Mouse (Mus musculus): Measurements from ENCODE around the gene Dcaf6. TPM values are rescaled to one million over a fixed set of nuclear protein-coding genes. Genes with fewer than 3 reads are reported as not detected.

The Dcaf6 gene
- polyA plus RNA-seq, 1 experiment: 24.1 TPM

DNA sequence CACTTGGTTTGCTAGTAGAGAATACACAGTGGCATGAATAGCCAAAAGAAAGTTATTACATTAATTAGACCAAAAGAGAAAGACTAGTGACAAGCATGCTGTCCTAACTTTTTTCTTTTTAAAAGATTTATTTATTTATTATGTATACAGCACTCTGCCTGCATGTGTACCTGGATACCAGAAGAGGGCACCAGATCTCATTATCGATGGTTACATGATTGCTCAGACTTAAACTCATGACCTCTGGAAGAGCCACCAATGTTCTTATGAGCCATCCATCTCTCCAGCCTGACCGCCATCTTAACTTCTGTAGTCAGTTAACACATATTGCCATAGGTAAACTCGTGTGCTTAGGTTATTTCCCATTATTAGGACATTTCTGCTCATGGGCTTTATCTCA, 95.2 kb downstream of the Dcaf6 start:
- Histone ChIP-seq H3K79me2 (ENCODE audit: control insufficient read depth, insufficient read depth) (no peaks in the 10 kb centered on the region), H3K36me3 (ENCODE audit: control insufficient read depth, insufficient read depth) (peaks cover 3% of the 10 kb centered on the region), H3K4me3 (no peak overlapping the region), H3ac (ENCODE audit: control insufficient read depth, insufficient read length) (no peak overlapping the region), H3K27me3 (ENCODE audit: control insufficient read depth, insufficient read depth, insufficient read length) (no peaks in the 10 kb centered on the region), H3K4me2 (ENCODE audit: low read depth) (no peak overlapping the region)
- TF ChIP-seq MAX (IDR thresholded peaks at IDR 0.05; ENCODE audit: low read depth): no peak

DNA sequence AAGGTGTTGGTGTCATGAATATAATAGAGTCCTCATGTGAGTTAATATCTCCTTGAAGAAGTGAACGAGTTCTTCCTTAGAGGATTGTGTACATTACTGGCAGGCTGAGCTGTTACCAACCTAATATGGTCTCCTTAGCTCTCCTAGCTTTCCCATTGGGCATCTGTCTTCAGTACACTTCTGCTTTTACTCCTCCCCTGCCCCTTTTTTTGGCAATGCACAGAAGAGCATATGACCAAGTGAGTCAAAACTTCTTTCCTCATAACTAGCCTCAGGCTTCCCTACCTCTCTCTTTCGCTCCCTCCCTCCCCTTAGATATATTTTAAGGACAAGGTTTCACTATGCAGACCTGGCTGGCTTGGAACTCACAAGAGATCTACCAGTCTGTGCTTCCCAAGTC, 97.0 kb downstream of the Dcaf6 start:
- Histone ChIP-seq H3K27me3 (ENCODE audit: control insufficient read depth, insufficient read depth, insufficient read length) (no peaks in the 10 kb centered on the region), H3K4me3 (no peak overlapping the region), H3K36me3 (ENCODE audit: control insufficient read depth, insufficient read depth) (peaks cover 3% of the 10 kb centered on the region), H3K79me2 (ENCODE audit: control insufficient read depth, insufficient read depth) (no peaks in the 10 kb centered on the region), H3K4me2 (ENCODE audit: low read depth) (no peak overlapping the region), H3ac (ENCODE audit: control insufficient read depth, insufficient read length) (no peak overlapping the region)
- TF ChIP-seq TCF3 (IDR thresholded peaks at IDR 0.05; ENCODE audit: insufficient read length, low read depth): no peak
- TF ChIP-seq CEBPB (IDR thresholded peaks at IDR 0.05; ENCODE audit: insufficient read depth, poor library complexity, severe bottlenecking): no peak
- TF ChIP-seq MAX (IDR thresholded peaks at IDR 0.05; ENCODE audit: low read depth): no peak
- TF ChIP-seq POLR2AphosphoS2 (IDR thresholded peaks at IDR 0.05; ENCODE audit: insufficient read length, low read depth): no peak
- TF ChIP-seq SRF (IDR thresholded peaks at IDR 0.05; ENCODE audit: control insufficient read depth, insufficient read length, low read depth): no peak
- no peak for TF ChIP-seq MYOG (IDR thresholded peaks at IDR 0.05; ENCODE audit: control insufficient read depth in 1 of 3, insufficient read depth in 1 of 3, insufficient read length in 2 of 3, low read depth in 2 of 3)
- no peak for TF ChIP-seq USF1 (IDR thresholded peaks at IDR 0.05; ENCODE audit: low read depth)
- no peak for TF ChIP-seq E2F4 (IDR thresholded peaks at IDR 0.05; ENCODE audit: insufficient read depth)

DNA sequence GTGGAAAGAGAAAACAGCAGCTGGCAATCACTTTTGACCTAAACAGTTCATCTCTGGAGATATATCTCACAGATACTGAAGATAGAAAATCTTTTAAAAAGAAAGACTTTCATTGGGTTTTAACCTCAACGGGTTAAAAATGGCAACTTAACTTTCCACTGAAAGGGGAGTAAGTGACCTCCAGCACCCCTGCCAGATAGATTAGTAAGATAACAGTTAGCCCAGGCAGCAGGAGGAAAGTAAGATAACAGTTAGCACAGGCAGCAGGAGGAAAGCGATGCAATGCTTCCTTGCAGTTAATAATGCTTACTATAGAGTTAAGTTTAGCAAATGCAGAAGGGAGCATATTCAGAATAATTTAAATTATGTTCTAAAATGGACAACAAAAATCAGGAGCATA, 103.9 kb downstream of the Dcaf6 start:
- Histone ChIP-seq H3ac (ENCODE audit: control insufficient read depth, insufficient read length) (no peak overlapping the region), H3K36me3 (ENCODE audit: control insufficient read depth, insufficient read depth) (no peaks in the 10 kb centered on the region), H3K79me2 (ENCODE audit: control insufficient read depth, insufficient read depth) (no peaks in the 10 kb centered on the region), H3K4me3 (no peak overlapping the region), H3K4me2 (ENCODE audit: low read depth) (no peak overlapping the region), H3K27me3 (ENCODE audit: control insufficient read depth, insufficient read depth, insufficient read length) (no peaks in the 10 kb centered on the region)
- TF ChIP-seq TCF12 (IDR thresholded peaks at IDR 0.05; ENCODE audit: insufficient read depth, poor library complexity, severe bottlenecking) (no peak), CEBPB (IDR thresholded peaks at IDR 0.05; ENCODE audit: insufficient read depth, poor library complexity, severe bottlenecking) (no peak), POLR2A (IDR thresholded peaks at IDR 0.05; ENCODE audit: insufficient read length, low read depth) (no peak), E2F4 (IDR thresholded peaks at IDR 0.05; ENCODE audit: insufficient read depth) (no peak), MYOG (IDR thresholded peaks at IDR 0.05; ENCODE audit: control insufficient read depth in 1 of 3, insufficient read depth in 1 of 3, insufficient read length in 2 of 3, low read depth in 2 of 3) (no peak), POLR2AphosphoS2 (IDR thresholded peaks at IDR 0.05; ENCODE audit: insufficient read length, low read depth) (no peak), TCF3 (IDR thresholded peaks at IDR 0.05; ENCODE audit: insufficient read length, low read depth) (no peak), MYOD1 (IDR thresholded peaks at IDR 0.05; ENCODE audit: control insufficient read depth in 1 of 3, insufficient read length in 2 of 3, low read depth in 2 of 3) (no peak), REST (IDR thresholded peaks at IDR 0.05; ENCODE audit: insufficient read depth, insufficient read length) (no peak), SRF (IDR thresholded peaks at IDR 0.05; ENCODE audit: control insufficient read depth, insufficient read length, low read depth) (no peak), USF1 (IDR thresholded peaks at IDR 0.05; ENCODE audit: low read depth) (no peak), MAX (IDR thresholded peaks at IDR 0.05; ENCODE audit: low read depth) (no peak)

DNA sequence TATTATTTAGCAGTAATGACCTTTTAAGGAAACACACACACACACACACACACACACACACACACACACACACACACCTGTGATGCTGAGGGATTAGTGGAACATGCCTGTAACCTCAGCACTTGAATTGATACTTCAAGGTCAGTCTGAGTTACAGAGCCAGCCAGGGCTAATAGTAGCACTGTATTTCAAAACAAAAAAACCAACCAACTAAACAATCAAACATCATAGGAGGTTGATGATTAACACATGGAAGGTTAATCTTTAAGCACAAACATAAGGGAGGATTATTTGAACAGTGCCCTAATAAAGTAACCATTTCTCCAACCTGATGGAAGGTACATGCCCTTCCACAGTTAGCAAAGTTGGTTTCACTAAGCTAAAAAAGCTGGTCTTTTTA, 111.6 kb downstream of the Dcaf6 start:
- Histone ChIP-seq H3K4me3 (no peak overlapping the region), H3ac (ENCODE audit: control insufficient read depth, insufficient read length) (no peak overlapping the region), H3K36me3 (ENCODE audit: control insufficient read depth, insufficient read depth) (peaks cover 3% of the 10 kb centered on the region), H3K79me2 (ENCODE audit: control insufficient read depth, insufficient read depth) (no peaks in the 10 kb centered on the region), H3K27me3 (ENCODE audit: control insufficient read depth, insufficient read depth, insufficient read length) (no peaks in the 10 kb centered on the region), H3K4me2 (ENCODE audit: low read depth) (no peak overlapping the region)
- TF ChIP-seq MYOG (IDR thresholded peaks at IDR 0.05; ENCODE audit: control insufficient read depth in 1 of 3, insufficient read depth in 1 of 3, insufficient read length in 2 of 3, low read depth in 2 of 3): no peak
- no peak for TF ChIP-seq USF1 (IDR thresholded peaks at IDR 0.05; ENCODE audit: low read depth)
- TF ChIP-seq MYOD1 (IDR thresholded peaks at IDR 0.05; ENCODE audit: control insufficient read depth in 1 of 3, insufficient read length in 2 of 3, low read depth in 2 of 3): no peak
- TF ChIP-seq CEBPB (IDR thresholded peaks at IDR 0.05; ENCODE audit: insufficient read depth, poor library complexity, severe bottlenecking): no peak
- TF ChIP-seq POLR2A (IDR thresholded peaks at IDR 0.05; ENCODE audit: insufficient read length, low read depth): no peak
- TF ChIP-seq TCF12 (IDR thresholded peaks at IDR 0.05; ENCODE audit: insufficient read depth, poor library complexity, severe bottlenecking): no peak
- no peak for TF ChIP-seq SRF (IDR thresholded peaks at IDR 0.05; ENCODE audit: control insufficient read depth, insufficient read length, low read depth)
- TF ChIP-seq E2F4 (IDR thresholded peaks at IDR 0.05; ENCODE audit: insufficient read depth): no peak
- TF ChIP-seq TCF3 (IDR thresholded peaks at IDR 0.05; ENCODE audit: insufficient read length, low read depth): no peak
- TF ChIP-seq MAX (IDR thresholded peaks at IDR 0.05; ENCODE audit: low read depth): no peak
- no peak for TF ChIP-seq POLR2AphosphoS2 (IDR thresholded peaks at IDR 0.05; ENCODE audit: insufficient read length, low read depth)
- TF ChIP-seq REST (IDR thresholded peaks at IDR 0.05; ENCODE audit: insufficient read depth, insufficient read length): no peak

DNA sequence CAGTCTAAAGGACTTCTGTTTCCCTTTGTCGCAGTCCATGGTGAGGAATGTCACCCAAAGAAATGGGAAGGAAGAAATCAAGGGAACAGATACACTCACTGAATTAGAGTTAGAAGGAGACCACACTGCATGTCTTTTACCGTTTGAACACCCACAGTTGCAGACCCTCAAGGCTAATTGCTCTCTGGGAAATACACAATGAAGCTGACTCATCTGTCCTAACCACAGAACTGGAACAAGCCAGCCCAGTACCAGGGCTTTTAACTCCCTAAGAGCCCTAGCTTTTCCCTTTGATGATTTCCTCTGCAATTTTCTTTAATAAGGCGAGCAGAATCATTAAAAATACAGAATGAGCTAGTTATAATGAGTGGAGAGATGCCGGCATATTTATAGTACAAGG, 115.8 kb downstream of the Dcaf6 start:
- H3K79me2 ChIP-seq (ENCODE audit: control insufficient read depth, insufficient read depth): no peaks in the 10 kb centered on the region
- TF ChIP-seq POLR2A (IDR thresholded peaks at IDR 0.05; ENCODE audit: insufficient read length, low read depth): no peak
- TF ChIP-seq SRF (IDR thresholded peaks at IDR 0.05; ENCODE audit: control insufficient read depth, insufficient read length, low read depth): no peak
- no peak for TF ChIP-seq E2F4 (IDR thresholded peaks at IDR 0.05; ENCODE audit: insufficient read depth)
- no peak for TF ChIP-seq MAX (IDR thresholded peaks at IDR 0.05; ENCODE audit: low read depth)
- no peak for TF ChIP-seq MYOD1 (IDR thresholded peaks at IDR 0.05; ENCODE audit: control insufficient read depth in 1 of 3, insufficient read length in 2 of 3, low read depth in 2 of 3)
- TF ChIP-seq USF1 (IDR thresholded peaks at IDR 0.05; ENCODE audit: low read depth): no peak
- TF ChIP-seq MYOG (IDR thresholded peaks at IDR 0.05; ENCODE audit: control insufficient read depth in 1 of 3, insufficient read depth in 1 of 3, insufficient read length in 2 of 3, low read depth in 2 of 3): no peak
- TF ChIP-seq TCF3 (IDR thresholded peaks at IDR 0.05; ENCODE audit: insufficient read length, low read depth): no peak
- TF ChIP-seq TCF12 (IDR thresholded peaks at IDR 0.05; ENCODE audit: insufficient read depth, poor library complexity, severe bottlenecking): no peak
- TF ChIP-seq CEBPB (IDR thresholded peaks at IDR 0.05; ENCODE audit: insufficient read depth, poor library complexity, severe bottlenecking): no peak
- no peak for TF ChIP-seq POLR2AphosphoS2 (IDR thresholded peaks at IDR 0.05; ENCODE audit: insufficient read length, low read depth)
- no peak for TF ChIP-seq REST (IDR thresholded peaks at IDR 0.05; ENCODE audit: insufficient read depth, insufficient read length)
- no peak overlapping the region for H3ac ChIP-seq (ENCODE audit: control insufficient read depth, insufficient read length)
- H3K27me3 ChIP-seq (ENCODE audit: control insufficient read depth, insufficient read depth, insufficient read length): no peaks in the 10 kb centered on the region
- no peak overlapping the region for H3K4me3 ChIP-seq
- no peak overlapping the region for H3K4me2 ChIP-seq (ENCODE audit: low read depth)
- no peaks in the 10 kb centered on the region for H3K36me3 ChIP-seq (ENCODE audit: control insufficient read depth, insufficient read depth)
